Mouse (Mus musculus): Measurements from ENCODE around the gene AC140267.1. TPM values are rescaled to one million over a fixed set of nuclear protein-coding genes. Genes with fewer than 3 reads are reported as not detected.

The AC140267.1 gene
- polyA plus RNA-seq (2012; rRNA removed; ENCODE audit: low replicate concordance), result not detected in 2 replicates

DNA sequence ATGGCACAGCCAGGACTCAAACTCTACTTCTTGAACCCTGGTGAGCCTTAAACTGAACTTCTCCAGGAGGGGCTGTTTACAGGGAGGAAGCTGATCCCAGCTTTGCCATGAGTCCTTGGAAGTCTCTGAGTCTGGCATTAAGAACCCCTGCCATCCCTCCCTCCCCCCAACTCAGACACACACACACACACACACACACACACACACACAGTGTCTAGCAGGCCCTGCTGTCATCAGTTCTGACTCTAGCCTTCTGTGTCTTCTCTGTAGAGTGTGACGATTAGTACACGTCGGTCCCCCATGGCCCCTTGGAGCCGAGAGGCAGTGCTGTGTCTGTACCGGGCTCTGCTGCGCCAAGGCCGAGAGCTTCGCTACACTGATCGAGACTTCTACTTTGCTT is at the start of gene AC140267.1:
Gene AC140267.1, plus strand, starts transcription at position 301 of the 400 bp plus-strand sequence.

GRCm38 (mm10) chr15:80233733-80234509 is 1.7 kb upstream of the AC140267.1 start, which contains the start of gene Mief1:
Gene Mief1 (plus strand): TSS chr15:80234018.

DNA sequence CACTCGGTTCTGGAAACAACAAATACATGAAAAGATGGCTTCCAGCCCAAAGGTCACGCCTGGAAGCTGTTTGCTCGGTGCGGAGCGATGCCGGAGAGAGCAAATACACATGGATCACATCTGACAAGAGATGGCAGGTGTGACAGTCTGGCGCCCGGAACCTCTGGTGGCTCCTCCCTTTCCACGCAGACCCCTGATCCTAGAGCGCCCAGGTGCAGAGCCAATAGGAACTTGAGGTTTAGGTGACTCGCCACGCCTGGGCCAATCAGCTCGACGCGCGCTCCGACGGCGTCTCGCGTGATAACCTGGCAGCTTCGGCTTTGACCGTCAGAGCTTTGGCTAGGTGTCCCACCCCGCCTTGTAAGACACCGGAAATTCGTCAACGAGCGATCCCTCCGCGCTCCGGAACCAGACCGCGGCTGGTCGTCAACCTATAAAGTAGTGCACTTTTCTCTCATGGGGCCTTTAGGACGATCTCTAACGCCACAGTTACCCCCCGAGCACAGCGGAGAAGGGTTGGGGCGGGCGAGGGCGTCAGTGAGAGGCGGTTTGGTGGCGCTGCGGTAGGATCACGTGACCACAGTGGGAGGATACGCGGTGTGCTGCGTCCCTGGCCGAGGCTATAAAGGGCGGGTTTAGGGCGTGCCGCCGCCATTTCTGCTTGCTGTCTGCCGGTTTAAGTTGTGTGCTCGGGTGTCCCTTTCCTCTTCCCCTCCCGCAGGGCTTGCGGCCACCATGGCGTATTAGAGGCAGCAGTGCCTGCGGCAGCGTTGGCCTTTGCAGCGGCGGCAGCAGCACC is 19.4 kb downstream of the AC140267.1 start, which contains the start of gene Atf4:
Gene Atf4, plus strand, starts transcription at position 338 of the 799 bp plus-strand sequence.

DNA sequence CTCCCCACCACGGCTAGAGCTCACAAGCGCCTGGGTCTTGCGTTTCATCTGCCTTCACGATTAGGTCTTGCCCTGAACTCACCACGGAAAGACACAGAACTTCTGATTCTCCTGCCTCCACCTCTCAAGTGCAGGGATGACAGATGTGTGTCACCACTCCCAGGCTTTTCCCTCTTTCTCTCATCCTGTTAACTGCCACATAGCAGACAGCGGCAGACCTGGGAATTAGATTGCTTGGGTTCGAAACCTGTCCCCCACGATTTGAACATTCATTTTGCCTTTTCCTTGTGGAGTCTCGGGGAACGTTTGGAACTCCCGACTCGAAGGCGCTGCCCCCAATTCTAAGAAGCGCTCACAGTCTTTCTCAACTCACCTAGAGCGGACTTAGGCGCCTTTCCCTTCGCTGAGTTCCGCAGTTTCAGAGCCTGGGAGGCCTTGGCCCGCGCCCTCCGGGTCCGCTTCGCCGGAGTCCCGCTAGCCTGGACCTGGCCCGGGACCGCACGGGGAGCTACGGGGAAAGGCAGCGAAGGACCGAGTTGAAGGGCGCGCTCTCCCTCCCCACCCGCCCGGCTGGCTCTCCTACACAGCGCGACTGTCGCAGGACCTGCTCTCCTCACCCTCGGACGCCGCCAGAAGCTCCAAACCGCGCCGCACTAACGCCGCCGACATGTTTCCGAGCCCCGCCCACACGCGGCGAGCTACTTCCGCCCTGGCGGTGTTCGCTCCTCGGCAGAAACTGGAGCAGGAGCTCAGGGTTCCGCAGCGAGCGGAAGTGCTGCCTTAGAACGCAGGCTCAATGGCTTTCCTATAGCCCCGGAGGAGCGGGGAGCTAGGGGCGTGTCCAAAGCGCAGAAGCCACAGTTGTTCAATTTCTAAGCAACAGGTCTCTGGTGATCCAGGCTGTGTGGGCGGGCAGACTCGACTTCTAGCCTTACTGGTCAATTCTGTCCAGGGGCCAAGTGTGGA is 28.3 kb downstream of the AC140267.1 start, which contains the start of gene Rps19bp1:
Gene Rps19bp1, minus strand, starts transcription at position 706 of the 966 bp plus-strand sequence.

Other genes starting within 250 kb of the AC140267.1 start
- gene Pdgfb, start 220.9 kb upstream of the AC140267.1 start, polyA plus RNA-seq (2012; rRNA removed; ENCODE audit: low replicate concordance), result 40.3 and 42.8 TPM in 2 replicates
- 53.8 and 69.3 TPM in 2 replicates for gene Syngr1, start 144.5 kb upstream of the AC140267.1 start, polyA plus RNA-seq (2012; rRNA removed; ENCODE audit: low replicate concordance)
- gene Rpl3, start 144.0 kb upstream of the AC140267.1 start, polyA plus RNA-seq (2012; rRNA removed; ENCODE audit: low replicate concordance), result 443 and 476 TPM in 2 replicates
- gene Tab1, start 102.7 kb upstream of the AC140267.1 start, polyA plus RNA-seq (2012; rRNA removed; ENCODE audit: low replicate concordance), result 22.7 and 23.2 TPM in 2 replicates
- gene Mgat3, start 62.1 kb upstream of the AC140267.1 start, polyA plus RNA-seq (2012; rRNA removed; ENCODE audit: low replicate concordance), result 4.7 and 5.7 TPM in 2 replicates
- 18.5 and 20.0 TPM in 2 replicates for gene Mief1, start 1.8 kb upstream of the AC140267.1 start, polyA plus RNA-seq (2012; rRNA removed; ENCODE audit: low replicate concordance)
- gene Atf4, start 19.3 kb downstream of the AC140267.1 start, polyA plus RNA-seq (2012; rRNA removed; ENCODE audit: low replicate concordance), result 158 and 174 TPM in 2 replicates
- 18.6 and 28.4 TPM in 2 replicates for gene Rps19bp1, start 28.5 kb downstream of the AC140267.1 start, polyA plus RNA-seq (2012; rRNA removed; ENCODE audit: low replicate concordance)
- 2.7 and 9.1 TPM in 2 replicates for gene Cacna1i, start 51.4 kb downstream of the AC140267.1 start, polyA plus RNA-seq (2012; rRNA removed; ENCODE audit: low replicate concordance)